Mouse (Mus musculus): Measurements from ENCODE around the gene Olfr224. TPM values are rescaled to one million over a fixed set of nuclear protein-coding genes. Genes with fewer than 3 reads are reported as not detected.

Olfr224 gene
- polyA plus RNA-seq, 1 experiment: 0.69 TPM

DNA sequence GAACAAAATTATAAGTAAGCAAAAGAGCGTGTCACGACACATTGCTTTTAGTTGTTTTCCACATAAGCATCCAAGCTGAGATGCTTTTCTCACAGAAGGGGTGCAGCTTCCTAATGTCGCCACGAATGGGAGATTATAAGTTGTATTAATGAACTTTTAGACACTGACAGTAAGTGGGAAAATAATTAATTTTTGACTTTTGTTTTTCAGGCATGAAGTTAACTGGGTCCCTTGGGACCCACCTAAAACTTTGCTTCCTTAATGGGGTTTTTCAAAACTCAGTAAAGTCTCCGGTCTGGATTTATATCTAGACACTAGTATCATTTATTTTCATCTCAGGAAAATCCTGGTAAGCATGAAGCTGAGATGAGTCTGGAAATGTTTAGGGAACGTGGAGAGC is 24.5 kb upstream of the Olfr224 start, which contains the start of gene Olfr324:
Gene Olfr324 (plus strand): TSS at position 301 of the 400 bp plus-strand sequence.
- Histone ChIP-seq H3K27me3 (ENCODE audit: control insufficient read depth, insufficient read depth, low read length) (no peaks in the 10 kb centered on the region), H3K4me3 (ENCODE audit: control insufficient read depth, insufficient read depth, low read length) (no peak within 1 kb of the TSS), H3K36me3 (ENCODE audit: control insufficient read depth, insufficient read depth, low read length) (no peaks in the 10 kb centered on the region), H3K27ac (ENCODE audit: control insufficient read depth, insufficient read depth, low read length) (no peak within 1 kb of the TSS), H3K4me1 (replicated peaks; ENCODE audit: control insufficient read depth, insufficient read depth, low read length) (no peaks in the 10 kb centered on the region)
- WGBS: 90% methylated on average over 6 of the region's 6 CpGs
- TF ChIP-seq CTCF (IDR thresholded peaks at IDR 0.05; ENCODE audit: borderline replicate concordance, control insufficient read depth, extremely low read depth, insufficient read depth, low read length, poor library complexity) (no peak), POLR2A (IDR thresholded peaks at IDR 0.05; ENCODE audit: control insufficient read depth, extremely low read depth, insufficient read depth, low read length, poor library complexity) (no peak)
- DNase-seq: no peak

DNA sequence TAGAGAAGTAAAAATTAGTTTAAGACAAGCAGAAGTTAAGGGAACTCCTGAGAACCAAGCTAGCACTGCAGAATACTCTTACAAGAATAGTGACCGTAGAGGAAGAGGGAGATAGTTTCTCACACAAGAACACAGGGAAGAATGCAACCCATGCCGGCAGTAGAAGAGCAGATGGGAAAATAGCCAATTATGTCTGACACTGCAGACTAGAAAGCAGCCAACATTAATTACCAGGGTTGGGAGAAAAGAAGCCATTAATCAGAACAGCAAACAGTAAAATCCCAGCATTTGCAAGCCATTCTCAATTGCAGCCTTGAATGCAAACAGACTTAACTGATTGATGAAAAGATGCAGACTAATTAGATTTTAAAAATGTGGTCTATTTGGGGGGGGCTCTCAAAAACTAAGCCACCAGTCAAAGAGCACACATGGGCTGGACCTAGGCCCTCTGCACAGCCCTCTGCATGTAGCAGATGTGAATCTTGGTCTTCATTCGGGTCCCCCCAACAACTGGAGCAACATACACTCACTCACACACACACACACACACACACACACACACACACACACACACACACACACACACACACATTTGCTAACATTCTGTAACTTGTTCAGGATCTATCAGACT is 18.4 kb upstream of the Olfr224 start:
- H3K36me3 ChIP-seq (ENCODE audit: control insufficient read depth, insufficient read depth, low read length): no peaks in the 10 kb centered on the region
- DNase-seq: no peak
- H3K27ac ChIP-seq (ENCODE audit: control insufficient read depth, insufficient read depth, low read length): no peak overlapping the region
- TF ChIP-seq CTCF (IDR thresholded peaks at IDR 0.05; ENCODE audit: borderline replicate concordance, control insufficient read depth, extremely low read depth, insufficient read depth, low read length, poor library complexity) (no peak), POLR2A (IDR thresholded peaks at IDR 0.05; ENCODE audit: control insufficient read depth, extremely low read depth, insufficient read depth, low read length, poor library complexity) (no peak)
- no peaks in the 10 kb centered on the region for H3K4me1 ChIP-seq (replicated peaks; ENCODE audit: control insufficient read depth, insufficient read depth, low read length)
- H3K27me3 ChIP-seq (ENCODE audit: control insufficient read depth, insufficient read depth, low read length): no peaks in the 10 kb centered on the region
- H3K4me3 ChIP-seq (ENCODE audit: control insufficient read depth, insufficient read depth, low read length): no peak overlapping the region
- WGBS: 81% methylated on average over 3 of the region's 3 CpGs

DNA sequence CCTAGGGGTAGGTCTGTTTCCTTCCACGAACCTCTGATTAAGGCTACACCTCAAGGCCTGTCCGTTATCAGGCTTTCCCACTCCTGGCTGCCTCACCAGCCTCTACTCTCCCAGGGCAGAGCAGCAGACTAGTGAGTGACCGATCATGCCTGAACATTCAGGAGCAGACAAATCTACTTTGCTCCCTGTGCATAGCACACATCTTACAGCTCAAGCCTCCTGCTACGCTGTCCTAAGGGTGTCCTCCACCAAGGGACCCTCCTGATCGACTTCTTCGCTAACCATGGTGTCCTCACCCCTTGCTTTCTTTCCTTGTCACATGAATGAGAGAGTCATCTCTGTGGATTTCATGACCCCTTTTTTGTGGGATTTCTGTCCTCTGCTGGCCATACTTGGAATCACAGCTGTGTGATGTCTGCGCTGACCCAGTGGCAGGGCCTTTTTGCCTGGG is 17.6 kb upstream of the Olfr224 start:
- H3K4me3 ChIP-seq (ENCODE audit: control insufficient read depth, insufficient read depth, low read length): no peak overlapping the region
- no peaks in the 10 kb centered on the region for H3K36me3 ChIP-seq (ENCODE audit: control insufficient read depth, insufficient read depth, low read length)
- H3K27me3 ChIP-seq (ENCODE audit: control insufficient read depth, insufficient read depth, low read length): no peaks in the 10 kb centered on the region
- 70% methylated on average over 7 of the region's 7 CpGs for WGBS
- DNase-seq: peak; percentile 35
- TF ChIP-seq POLR2A (IDR thresholded peaks at IDR 0.05; ENCODE audit: control insufficient read depth, extremely low read depth, insufficient read depth, low read length, poor library complexity) (no peak), CTCF (IDR thresholded peaks at IDR 0.05; ENCODE audit: borderline replicate concordance, control insufficient read depth, extremely low read depth, insufficient read depth, low read length, poor library complexity) (no peak)
- no peak overlapping the region for H3K27ac ChIP-seq (ENCODE audit: control insufficient read depth, insufficient read depth, low read length)
- no peaks in the 10 kb centered on the region for H3K4me1 ChIP-seq (replicated peaks; ENCODE audit: control insufficient read depth, insufficient read depth, low read length)

DNA sequence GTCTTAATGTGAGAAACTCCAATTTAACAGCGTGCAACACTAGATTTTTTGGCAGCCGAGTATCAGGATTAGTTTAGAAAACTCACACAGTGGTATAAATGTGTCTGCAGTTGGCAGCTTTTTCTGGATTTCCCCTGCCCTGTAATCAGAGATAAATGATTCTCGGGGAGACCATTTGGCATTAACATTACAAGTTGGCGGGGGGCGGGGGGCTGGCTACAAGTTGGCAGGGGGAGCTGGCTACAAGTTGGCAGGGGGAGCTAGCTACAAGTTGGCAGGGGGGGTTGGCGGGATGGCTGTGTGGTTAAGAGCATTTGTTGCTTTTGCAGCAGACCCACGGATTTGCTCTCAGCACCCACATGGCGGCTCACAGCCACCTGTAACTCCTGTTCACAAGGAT is 8.3 kb upstream of the Olfr224 start:
- TF ChIP-seq CTCF (IDR thresholded peaks at IDR 0.05; ENCODE audit: borderline replicate concordance, control insufficient read depth, extremely low read depth, insufficient read depth, low read length, poor library complexity) (no peak), POLR2A (IDR thresholded peaks at IDR 0.05; ENCODE audit: control insufficient read depth, extremely low read depth, insufficient read depth, low read length, poor library complexity) (no peak)
- Histone ChIP-seq H3K36me3 (ENCODE audit: control insufficient read depth, insufficient read depth, low read length) (no peaks in the 10 kb centered on the region), H3K27me3 (ENCODE audit: control insufficient read depth, insufficient read depth, low read length) (no peaks in the 10 kb centered on the region), H3K4me3 (ENCODE audit: control insufficient read depth, insufficient read depth, low read length) (no peak overlapping the region), H3K27ac (ENCODE audit: control insufficient read depth, insufficient read depth, low read length) (no peak overlapping the region), H3K4me1 (replicated peaks; ENCODE audit: control insufficient read depth, insufficient read depth, low read length) (no peaks in the 10 kb centered on the region)
- 79% methylated on average over 8 of the region's 8 CpGs for WGBS
- no peak for DNase-seq

DNA sequence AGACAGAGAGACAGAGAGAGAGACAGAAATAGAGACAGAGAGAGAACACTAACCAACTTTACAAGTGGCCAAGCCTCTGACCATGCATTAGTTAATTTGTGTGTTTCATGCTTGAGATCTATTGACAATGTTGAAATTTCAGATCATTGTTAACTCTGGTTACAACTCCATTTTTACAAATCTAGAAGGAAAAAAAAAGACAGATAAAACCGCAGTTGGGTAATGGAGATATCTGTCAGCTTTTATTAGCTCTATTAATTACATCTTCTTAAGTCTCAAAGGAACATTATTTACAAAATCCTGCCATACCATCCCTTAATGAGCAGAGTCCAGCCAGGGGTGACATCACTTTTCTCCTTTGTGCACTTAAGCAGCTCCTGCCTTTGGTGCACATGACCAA is 7.1 kb upstream of the Olfr224 start, which contains the start of gene Olfr325:
Gene Olfr325 (plus strand): TSS at position 301 of the 400 bp plus-strand sequence.
- Histone ChIP-seq H3K36me3 (ENCODE audit: control insufficient read depth, insufficient read depth, low read length) (no peaks in the 10 kb centered on the region), H3K27ac (ENCODE audit: control insufficient read depth, insufficient read depth, low read length) (no peak within 1 kb of the TSS), H3K4me3 (ENCODE audit: control insufficient read depth, insufficient read depth, low read length) (no peak within 1 kb of the TSS), H3K27me3 (ENCODE audit: control insufficient read depth, insufficient read depth, low read length) (no peaks in the 10 kb centered on the region), H3K4me1 (replicated peaks; ENCODE audit: control insufficient read depth, insufficient read depth, low read length) (no peaks in the 10 kb centered on the region)
- WGBS: 92% methylated on average over 1 of the region's 1 CpGs
- TF ChIP-seq POLR2A (IDR thresholded peaks at IDR 0.05; ENCODE audit: control insufficient read depth, extremely low read depth, insufficient read depth, low read length, poor library complexity) (no peak), CTCF (IDR thresholded peaks at IDR 0.05; ENCODE audit: borderline replicate concordance, control insufficient read depth, extremely low read depth, insufficient read depth, low read length, poor library complexity) (no peak)
- DNase-seq: no peak

DNA sequence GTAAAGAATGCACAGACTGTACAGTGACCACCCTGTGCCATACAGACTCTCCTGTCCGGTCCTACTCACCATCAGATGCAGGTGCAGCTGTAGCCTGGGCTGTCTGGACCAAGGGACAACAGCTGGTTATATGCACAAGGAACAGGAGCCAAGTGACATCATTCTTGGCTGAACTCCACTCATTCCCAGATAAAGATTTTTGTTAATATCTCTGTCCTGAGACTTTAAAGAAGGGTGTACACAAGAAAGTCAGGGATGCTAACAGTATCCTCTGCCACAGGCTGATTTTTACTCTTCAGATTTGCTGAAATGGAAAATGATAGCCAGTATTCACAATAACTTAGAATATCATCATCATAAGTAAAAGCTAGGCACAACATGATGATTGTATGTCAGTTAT is 14.8 kb downstream of the Olfr224 start, which contains the start of gene Olfr328:
Gene Olfr328 (minus strand): TSS at position 101 of the 400 bp plus-strand sequence.
- Histone ChIP-seq H3K27ac (ENCODE audit: control insufficient read depth, insufficient read depth, low read length) (no peak within 1 kb of the TSS), H3K4me3 (ENCODE audit: control insufficient read depth, insufficient read depth, low read length) (no peak within 1 kb of the TSS), H3K4me1 (replicated peaks; ENCODE audit: control insufficient read depth, insufficient read depth, low read length) (no peaks in the 10 kb centered on the region), H3K36me3 (ENCODE audit: control insufficient read depth, insufficient read depth, low read length) (no peaks in the 10 kb centered on the region), H3K27me3 (ENCODE audit: control insufficient read depth, insufficient read depth, low read length) (no peaks in the 10 kb centered on the region)
- WGBS: 86% methylated on average over 1 of the region's 1 CpGs
- TF ChIP-seq CTCF (IDR thresholded peaks at IDR 0.05; ENCODE audit: borderline replicate concordance, control insufficient read depth, extremely low read depth, insufficient read depth, low read length, poor library complexity): no peak
- DNase-seq: no peak

All from thymus, adult 2 months (tissue).